Mouse (Mus musculus) NIH3T3 (cell line): ENCODE measurements around the gene Cyp2g1.
"Not testable (repeated sequence)": the region's sequence is repeated elsewhere in the genome, so short reads cannot be mapped to it uniquely, and the experiment has no call there.

Experiments
- DNase-seq: peaks from one replicate; pipeline ENCODE4 v3.0.0-alpha.2; 2012; ENCODE audit warnings: low read depth

Cyp2g1 gene

DNA sequence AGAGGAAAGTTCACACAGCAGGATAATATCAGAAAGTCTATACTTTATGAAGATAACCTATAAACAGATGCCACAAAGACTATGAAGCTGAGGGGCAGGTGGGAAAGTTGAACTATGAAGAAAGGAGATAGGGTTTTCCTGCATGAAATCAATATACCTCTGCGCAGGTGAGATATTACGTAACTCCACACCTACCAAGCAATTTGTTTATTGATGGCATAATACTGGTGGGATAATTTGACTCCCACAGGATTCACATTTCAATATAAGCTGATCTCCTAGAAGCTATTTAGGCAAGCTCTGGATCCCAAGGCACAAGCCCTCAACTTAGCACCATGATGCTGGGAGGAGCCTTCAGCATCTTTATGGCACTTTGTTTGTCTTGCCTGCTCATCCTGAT lies at the start of gene Cyp2g1:
Cyp2g1 (plus strand) TSS at position 301 of the 400 bp plus-strand sequence.
- no peak for DNase-seq

DNA sequence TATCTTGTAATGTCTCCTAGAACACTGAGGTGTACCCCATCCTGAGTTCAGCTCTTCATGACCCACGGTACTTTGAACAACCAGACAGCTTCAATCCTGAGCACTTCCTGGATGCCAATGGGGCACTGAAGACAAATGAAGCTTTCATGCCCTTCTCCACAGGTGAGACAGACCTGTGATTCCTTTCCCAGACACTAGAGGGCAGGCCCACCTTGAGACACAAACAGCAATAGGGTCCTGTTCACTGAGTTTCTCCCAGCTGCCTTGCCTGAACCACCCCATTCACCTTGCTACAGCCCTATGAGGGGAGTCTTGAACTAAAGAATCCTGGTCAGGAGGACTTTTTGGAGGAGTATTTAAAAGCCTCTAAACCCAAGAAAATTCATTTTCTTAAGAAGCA lies 41.6 kb upstream of the Cyp2g1 start:
- DNase-seq = peak; percentile 49

DNA sequence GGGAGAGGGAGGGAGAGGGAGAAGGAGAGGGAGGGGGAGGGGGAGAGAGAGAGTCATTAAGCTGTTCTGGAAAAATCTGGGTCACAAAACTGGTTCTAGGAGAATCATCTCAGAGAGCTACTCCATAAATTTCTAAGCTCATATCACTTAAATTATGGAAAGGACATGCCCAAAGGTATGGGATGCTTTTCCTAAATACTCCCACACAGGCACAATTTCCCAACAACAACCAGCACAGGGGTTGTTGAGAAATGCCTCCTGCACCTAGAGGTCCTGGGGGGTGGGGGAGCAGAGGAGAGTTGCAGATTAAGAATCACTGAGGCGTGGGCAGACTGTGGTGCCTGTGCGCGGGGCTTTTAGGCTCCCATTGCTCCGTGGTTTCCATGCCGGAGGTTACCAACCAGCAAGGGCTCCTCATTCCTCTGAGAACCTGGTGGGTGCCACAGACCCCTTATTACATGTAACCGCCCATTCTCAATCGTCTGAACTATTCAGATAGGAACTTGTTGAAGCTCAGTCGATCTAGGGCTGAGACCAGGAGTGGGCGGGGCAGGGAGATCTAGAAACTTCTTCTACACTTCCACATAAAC lies 38.7 kb upstream of the Cyp2g1 start:
- no peak for DNase-seq

DNA sequence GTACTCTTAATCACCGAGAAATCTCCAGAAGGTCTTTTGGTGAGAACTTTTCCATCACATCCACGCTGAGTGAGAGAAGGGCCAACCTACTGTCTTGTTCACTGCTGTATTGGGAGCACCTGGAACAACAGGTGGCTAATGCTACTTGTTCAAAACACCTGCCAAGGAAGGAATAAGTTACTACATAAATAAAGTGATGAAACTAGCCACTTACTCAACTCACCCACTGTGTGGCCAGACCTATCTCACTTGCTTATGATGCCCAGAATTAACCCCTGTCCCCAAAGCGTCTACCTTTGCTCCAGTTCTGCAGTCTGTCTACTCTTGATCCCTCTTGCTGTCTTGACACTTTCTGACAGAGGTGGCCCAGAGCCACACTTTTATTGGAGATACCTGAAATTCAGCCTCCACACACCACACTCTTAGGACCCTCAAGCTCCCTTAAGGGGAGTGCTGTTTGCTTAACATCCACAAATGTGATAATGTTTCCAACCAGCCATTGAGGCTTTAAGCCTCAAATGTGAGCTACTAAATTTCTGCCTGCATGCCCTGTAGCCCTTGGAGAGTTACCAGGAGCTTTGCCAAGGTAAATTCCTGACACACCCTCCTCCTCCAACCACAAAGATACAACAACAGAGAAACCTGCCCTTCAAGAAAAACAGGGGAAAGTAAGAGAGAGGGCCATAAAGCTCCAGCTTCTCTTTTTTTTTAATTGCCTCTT lies 35.7 kb upstream of the Cyp2g1 start:
- DNase-seq = no peak

DNA sequence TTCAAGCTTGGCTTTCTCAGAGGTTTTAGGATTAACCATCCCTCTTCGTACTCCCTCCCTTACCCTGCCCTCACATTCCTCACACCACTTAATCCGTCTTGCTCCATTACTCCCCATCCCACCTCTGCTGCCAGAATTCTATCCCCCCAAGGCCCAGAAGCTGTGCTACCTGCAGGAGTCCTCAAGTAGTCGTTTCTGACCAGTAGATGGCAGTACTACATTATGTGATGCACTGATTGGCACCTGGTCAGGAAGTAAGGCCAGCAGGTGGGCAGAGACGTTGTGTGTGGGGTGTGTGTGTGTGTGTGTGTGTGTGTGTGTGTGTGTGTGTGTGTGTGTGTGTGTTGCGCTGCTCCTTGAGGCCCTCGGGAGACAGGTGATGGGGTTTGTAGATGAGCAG lies 32.8 kb upstream of the Cyp2g1 start:
- peak; percentile 57 for DNase-seq

DNA sequence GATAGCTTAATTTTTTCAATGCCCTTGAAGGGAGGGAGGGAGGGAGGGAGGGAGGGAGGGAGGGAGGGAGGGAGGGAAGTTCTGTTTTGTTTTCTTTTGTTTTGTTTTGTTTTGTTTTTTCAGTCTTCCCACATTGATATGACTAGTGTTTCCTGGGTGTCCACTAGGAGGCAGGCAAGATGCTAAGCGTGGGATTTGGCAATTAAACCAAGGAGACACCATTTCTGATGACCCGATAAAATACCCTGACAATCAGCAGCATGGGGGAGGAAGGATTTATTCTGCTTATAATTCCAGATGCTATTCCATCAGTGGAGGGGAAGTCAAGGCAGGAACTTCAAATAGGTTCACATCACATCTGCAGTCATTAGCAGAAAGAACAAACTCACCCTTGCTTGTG lies 30.9 kb upstream of the Cyp2g1 start:
- peak; percentile 17 for DNase-seq

DNA sequence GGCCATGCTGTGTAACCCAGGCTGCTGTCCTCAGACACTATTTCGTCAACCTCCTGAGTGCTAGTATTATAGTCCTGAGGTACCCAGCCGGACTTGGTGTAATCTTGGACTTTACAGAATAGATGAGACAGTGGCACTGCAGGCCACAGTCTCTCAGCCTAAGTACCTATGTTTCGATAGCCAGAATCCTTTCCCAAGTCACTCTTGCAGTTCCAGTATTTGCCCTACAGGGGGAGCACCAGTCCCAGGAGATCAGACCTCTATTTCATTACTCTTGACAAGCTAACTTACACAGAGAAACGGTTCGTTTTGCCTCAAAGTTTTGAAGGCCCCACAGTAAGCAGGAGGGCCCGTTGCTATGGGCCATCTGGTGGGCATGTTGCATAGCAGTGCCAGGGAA lies 30.2 kb upstream of the Cyp2g1 start:
- peak; percentile 75 for DNase-seq

DNA sequence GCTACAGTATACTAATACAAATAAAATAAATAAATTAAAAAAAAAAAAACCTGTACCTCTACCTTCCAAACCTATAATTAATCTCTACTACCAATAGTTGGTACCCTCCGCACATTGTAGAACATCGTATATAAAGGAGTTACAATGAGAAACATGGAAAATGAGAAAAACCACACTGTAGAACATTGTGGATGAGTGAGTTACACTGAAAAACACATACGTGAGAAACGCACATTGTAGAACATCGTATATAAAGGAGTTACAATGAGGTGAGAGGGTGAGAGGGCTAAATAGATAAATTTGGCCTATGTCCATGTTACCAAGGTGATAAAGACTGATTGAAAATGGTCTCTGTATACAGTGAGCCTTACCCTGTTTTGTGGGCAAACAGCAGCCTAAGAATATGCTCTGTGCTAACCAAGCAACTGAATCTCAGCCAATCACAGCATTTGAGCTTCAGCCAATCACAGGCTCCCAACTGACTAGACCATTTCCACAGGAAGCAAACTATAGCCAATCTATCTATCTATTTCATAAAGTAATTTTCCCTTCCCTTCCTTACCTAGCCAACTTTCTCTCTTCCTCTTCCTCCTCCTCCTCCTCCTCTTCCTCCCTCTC lies 28.8 kb upstream of the Cyp2g1 start:
- no peak for DNase-seq

DNA sequence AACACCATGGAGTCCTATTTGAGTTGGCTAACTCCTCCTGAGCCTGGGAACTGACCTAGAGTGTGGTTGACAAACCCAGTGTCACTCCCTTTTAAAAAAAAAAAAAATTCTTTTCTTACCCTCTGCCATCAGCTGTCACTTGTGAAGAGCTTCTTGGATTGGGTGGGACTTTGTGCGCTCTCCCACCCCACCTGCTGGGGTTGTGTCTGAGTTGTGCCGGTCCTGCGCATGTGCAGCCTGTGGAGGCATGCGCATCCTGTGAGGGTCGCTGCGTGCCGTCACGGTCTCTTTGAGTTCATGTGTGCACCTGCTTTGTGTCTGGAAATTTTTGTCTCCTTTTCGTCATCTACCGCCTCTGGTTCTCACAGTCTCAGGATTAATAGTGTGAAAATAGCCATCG lies 28.2 kb upstream of the Cyp2g1 start:
- no peak for DNase-seq

DNA sequence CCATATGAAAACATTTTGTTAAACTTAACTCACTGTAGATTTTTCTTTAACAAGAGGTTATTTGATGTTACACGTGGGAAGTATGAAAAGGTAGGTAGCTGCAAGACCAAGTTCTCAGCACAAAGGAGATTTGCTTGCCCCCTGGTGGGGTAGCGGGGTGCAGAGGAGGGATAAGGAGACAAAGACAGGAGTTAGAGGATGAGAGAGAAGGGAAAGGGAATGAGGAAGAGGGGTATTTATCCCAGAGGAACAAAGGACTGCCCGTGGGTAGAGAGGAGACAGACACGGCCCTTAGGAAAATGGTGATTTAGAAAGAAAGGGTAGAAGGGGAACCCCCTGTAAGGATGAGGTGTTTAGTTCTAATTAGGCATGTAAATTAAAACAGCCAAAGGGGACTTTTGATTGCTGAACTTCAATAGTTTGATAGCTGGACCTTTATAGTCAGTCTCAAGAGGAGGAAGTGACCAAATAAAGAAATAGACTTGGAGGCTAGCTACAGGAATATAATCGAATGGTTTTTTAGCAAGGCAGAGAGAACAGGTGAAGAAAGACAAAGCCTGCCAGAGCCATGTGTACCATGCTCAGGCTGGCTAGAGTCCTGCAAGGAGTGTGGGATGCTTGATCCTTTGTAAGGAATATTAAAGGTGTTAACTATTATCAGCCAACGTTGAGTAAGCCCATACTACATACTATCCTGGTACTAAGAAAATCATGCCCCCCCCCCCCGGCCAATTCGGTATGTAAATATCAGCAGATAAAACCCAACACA lies 27.5 kb upstream of the Cyp2g1 start:
- DNase-seq = no peak

DNA sequence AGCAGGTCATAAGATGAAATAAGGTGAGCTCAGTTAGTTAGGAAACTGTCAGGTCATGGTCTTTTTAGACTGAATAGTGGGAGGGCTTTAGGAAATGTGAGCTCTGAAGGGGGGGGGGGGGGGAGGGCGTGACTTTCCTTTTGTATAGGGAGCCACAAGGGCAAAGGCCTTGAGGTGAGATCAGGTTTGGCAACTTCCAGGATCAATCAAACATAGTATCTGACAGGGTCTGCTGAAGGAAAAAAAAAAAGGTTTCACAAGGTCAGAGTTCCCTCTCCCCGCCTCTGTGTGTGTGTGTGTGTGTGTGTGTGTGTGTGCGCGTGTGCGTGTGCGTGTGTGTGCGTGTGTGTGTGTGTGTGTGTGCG lies 26.9 kb upstream of the Cyp2g1 start:
- no peak for DNase-seq

DNA sequence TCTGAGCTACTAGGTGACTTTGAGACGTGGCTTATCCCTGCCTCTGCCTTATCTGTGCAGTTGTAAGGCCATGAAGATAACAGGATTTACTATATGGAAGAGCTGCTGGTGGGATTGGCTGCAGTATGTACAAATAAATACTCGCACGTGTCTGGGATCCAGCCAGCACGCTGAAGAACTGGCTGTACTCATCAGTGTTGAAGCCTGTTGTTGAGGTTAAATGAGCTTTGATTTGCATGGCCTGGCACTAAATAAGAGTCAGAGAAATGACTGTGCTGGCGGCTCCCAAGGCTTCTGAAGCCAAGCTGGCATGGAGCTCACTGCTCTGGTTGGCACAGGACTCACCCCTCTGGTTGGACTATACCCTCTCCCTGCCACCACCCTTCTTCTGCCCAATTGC lies 25.5 kb upstream of the Cyp2g1 start:
- peak; percentile 2 for DNase-seq

DNA sequence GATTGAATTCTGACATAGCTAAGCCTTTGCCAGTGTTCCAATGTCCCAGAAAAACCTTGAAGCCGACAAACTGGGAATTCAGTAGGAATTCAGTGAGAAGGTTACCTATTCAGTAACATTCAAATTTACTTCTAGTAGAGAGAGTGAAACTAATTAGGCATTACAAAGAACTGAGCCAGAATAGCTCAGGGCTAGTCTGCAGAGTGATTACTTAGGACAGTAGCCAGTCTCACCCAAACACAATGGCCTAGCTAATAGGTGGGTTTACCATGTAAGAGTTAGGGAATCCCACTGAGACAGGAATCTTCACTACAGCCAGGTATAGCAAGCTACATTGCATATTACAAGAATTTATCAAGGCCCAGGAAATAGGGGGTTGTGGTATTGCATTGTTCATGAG lies 22.7 kb upstream of the Cyp2g1 start:
- not testable (repeated sequence) for DNase-seq

DNA sequence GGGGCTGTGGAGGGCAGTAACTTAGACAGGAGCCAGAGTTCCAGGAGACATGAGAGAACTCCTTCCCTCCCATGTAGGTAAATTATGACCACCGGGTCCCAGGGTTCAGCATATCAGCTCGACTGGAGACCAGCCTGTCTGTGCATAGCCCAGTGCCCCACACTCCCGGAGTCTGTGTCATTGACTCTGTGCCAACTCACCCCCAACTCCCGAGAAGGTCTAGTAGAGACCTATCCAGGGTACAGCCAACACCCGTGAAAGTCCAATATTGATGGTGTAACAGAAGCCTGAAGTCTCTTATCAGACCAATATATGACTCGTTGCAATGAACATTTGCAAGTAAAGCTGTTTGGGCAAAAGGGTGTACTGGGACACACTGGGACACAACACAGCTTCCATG lies 18.7 kb upstream of the Cyp2g1 start:
- DNase-seq = no peak

DNA sequence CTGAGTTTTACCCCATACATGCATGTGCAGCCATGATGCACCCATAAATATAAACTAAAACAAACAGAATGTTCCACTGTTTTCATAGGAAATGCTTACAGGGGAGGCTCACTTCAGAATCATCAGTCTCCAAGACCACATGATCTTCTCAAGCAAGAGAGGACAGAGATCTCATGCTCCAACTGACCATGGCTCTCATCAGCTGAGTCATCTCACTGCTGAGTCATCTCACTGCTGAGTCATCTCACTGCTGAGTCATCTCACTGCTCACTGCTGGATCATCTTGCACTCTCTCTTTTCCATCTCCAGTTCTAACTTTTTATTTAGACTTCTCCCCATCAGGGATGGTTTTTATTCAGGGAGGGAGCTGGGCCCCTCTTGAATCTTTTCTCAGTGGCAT lies 8.6 kb upstream of the Cyp2g1 start:
- DNase-seq = peak; percentile 6

DNA sequence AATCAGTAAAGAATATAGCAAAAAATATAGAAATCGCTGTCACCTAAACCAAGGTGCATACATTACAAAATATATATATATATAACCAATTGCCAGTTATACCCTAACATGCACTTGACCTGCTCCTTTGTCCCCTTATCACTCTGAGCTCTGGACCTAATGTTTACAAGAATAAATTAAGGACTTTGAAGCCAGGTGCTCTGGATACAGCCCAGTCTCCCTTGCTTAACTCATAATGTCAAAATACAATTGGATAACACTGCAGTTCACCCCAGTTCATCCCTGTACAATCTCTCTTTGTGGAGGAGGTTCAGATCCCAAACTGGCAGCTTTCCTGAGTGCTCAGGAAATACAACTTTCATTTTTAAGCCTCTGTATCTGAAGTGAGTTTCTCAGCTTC lies 7.7 kb upstream of the Cyp2g1 start:
- DNase-seq = no peak

DNA sequence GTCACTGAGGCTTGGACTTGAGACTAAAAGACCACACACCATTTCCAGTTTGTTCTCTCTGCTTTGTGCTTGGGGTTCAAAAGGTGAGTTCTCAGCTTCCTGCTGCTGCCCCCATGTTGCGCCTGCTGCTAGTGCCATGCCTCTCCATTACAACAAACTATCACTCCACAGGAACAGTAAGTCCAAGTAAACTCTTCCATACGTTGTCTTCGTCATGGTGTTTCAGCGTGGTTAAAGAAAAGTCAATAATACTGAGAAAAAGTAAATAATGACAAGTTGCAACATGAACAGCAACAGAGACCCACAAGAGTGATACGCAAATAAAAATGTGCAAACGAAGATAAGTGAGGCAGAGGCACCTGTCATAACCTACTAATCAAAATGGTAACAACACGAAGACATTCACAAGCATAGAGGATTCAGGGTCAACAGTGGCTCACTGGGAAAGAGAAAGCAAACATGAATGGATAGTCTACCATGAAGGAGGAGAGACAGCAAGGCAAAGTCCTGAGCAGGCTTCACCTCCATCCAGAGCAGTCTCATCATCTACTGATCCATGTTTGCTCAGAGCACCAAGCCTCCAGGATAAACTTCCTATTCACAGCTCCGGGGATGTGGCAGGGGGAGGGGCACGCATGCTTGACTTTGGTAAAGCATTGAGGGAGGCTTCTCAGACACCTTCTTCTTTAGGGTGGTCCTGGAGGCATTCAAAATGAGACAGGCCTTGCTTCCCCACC lies 23.0 kb downstream of the Cyp2g1 start:
- DNase-seq = not testable (repeated sequence)

DNA sequence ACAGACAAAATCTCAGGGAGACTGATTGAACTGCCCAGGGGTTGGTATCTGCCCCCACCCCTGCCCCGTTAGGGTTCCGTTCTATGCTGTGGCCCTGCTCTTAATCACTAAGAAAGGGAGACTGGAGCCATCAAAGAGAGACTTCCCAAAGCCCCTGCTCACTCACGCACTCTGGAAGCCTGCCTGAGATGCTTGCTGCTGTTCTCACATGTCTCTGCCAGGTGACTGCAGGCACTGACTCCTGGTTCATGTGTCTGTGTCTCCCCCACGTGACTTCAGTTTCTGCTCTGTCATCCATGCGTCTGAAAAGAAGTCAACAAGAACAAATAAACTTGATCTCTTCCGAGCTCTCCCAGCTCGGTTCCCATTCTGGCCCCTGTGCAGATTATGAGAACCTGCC lies 24.0 kb downstream of the Cyp2g1 start:
- DNase-seq = not testable (repeated sequence)

DNA sequence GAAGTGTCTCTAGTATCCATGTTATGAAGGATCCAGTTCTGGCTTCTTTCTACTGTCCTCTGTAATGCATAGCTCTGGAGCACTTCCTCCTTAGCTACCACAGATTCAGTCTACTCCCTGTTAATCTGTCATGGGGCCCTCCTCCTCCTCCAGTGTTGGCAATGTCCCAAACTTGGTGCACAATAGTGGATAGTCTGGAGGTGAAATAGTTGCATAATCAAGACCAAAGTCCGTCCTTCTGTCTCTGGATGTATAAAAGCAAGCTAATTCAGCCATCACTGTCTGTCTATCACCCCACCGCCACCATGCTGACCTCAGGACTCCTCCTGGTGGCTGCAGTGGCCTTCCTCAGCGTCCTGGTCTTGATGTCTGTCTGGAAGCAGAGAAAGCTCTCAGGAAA lies 26.4 kb downstream of the Cyp2g1 start, which contains the start of gene Cyp2a5:
Cyp2a5 (plus strand) TSS at position 247 of the 400 bp plus-strand sequence.
- not testable (repeated sequence) for DNase-seq

DNA sequence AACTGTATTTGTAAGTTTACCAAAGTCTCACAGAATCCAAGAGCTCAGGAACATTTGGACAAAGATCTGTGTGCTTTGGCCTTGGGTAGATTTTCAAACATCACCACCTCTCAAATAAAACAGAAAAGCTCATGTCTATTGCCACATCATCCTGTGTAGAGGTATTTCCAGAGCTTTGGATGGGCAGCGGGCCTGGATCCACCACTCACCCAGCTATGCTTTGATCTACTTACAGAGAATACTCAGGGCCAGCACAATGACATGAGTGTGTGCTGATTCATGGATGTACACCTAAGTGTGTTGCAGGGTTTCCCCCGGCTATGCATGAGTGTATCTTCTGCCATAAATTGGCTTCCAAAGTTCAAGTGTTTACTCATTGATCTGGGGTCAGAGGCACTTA lies 34.7 kb downstream of the Cyp2g1 start:
- DNase-seq = not testable (repeated sequence)

DNA sequence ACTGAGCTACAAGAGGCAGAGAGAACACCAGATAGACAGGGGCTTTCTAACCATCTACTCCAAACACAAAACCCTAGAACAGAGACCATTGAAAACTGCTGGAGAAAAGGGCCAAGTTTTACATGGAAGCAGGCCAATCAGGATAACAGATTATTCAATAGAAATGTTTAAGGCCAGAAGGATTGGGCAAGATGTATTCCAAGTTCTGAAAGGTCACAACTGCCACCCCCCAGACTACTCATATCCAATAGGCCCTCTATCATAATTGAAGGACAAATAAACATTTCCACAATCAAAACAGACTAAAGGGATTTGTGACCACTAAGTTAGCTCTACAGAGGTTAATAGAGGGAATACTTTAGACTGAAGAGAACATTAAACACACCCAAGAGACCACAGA lies 41.4 kb downstream of the Cyp2g1 start:
- DNase-seq = not testable (repeated sequence)
